Mouse (Mus musculus): ENCODE data around the gene Rnf135.
"Not testable (repeated sequence)": the region's sequence is repeated elsewhere in the genome, so short reads cannot be mapped to it uniquely, and the experiment has no call there.

Rnf135 gene

DNA sequence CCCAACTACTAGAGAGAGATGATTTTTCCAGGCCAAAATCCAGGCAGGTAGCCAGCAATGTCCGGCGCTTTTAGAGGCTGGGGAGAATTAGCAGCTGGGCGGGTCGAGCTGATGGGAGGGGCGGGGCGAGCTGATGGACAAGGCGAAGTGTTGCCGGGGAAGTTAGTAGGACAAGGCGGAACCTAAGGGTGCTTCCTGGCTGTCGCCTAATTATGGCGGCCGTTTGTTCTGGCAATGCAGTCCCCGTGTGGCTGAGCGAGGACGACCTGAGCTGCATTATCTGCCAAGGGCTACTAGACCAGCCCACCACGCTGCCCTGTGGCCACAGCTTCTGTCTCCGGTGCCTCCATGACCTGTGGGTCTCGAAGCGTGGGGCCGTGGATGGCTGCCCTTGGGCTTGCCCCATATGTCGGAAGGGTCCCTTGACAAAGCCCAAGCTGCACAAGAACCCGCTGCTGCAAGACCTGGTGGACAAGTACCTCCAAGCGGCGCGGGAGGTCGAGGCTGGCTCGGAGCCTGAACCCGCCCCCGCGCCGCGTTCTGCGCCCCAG, at the start of gene Rnf135:
TSS of gene Rnf135 (plus strand) at position 147 of the 551 bp plus-strand sequence.
- DNase-seq (ENCODE audit: low spot score), result peak; percentile 78

GRCm38 (mm10) chr11:80134744-80135143, 48.9 kb upstream of the Rnf135 start:
- no peak for DNase-seq (ENCODE audit: low spot score)

DNA sequence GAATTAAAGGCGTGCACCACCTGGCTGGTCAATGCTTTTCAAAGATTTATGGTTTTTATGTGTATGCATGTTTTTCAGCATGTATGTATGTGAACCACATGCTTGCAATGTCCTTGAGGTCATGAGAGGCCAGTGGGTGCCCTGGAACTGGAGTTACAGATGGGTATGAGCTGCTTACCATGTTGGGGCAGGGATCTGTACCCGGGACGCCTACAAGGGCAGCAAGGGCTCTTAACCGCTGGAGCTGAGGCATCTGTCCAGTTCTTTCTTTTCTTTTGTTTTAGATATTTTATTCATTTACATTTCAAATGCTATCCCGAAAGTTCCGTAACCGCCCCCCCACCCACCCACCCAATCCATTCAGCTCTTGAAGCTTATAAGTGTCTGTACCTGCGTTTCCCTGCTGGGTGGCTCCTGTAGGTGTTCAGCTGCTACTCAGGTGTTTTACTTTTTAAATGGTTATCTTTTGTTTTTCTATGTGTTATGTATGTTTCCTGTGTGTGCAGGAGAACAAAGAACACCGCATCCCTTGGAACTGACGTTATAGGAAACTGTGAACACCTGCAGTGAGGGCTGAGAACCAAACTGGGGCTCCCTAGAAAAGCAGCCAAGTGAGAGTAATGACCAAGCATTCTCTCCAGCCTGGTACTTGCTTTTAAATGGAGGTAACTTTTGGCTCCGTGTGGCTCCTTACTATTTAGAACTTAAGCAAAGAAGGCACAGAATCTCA, 47.5 kb upstream of the Rnf135 start:
- no peak for DNase-seq (ENCODE audit: low spot score)

DNA sequence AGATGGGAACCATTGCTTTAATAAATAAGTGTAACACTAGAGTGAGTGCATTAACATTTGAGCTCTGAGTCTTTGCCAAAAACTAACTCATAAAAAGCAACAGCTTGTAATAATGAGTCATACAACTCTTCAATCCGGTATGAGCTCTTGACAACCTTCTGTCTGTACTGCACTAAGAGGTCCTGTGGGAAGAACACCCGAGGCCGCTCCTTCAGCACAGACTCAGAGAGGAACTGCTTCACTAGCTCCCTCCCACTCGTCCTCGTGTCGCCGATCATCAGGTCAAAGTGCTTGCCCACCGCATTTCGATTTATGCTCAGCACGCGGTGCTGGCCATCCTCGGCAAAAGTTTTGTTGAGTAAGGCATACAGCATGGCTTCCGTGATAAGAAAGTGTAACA, 46.9 kb upstream of the Rnf135 start:
- no peak for DNase-seq (ENCODE audit: low spot score)

DNA sequence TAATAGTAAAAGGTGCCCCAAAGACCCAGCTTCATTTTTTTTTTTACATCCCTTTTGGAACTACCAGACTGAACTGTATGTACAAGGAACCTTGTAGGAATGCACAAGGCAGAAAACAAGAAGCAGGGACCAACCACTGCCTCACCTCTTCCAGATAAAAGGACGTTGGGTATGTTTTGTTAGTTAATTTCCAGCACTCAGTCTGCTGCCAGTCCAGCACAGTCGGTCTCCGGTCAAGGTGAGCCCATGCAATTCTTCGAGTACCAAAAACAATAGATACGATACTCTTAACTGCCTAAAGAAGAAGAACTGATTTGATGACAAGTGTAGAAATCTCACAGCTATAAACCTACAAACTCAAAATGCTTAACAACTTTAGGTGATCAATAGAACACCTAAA, 45.9 kb upstream of the Rnf135 start:
- no peak for DNase-seq (ENCODE audit: low spot score)

DNA sequence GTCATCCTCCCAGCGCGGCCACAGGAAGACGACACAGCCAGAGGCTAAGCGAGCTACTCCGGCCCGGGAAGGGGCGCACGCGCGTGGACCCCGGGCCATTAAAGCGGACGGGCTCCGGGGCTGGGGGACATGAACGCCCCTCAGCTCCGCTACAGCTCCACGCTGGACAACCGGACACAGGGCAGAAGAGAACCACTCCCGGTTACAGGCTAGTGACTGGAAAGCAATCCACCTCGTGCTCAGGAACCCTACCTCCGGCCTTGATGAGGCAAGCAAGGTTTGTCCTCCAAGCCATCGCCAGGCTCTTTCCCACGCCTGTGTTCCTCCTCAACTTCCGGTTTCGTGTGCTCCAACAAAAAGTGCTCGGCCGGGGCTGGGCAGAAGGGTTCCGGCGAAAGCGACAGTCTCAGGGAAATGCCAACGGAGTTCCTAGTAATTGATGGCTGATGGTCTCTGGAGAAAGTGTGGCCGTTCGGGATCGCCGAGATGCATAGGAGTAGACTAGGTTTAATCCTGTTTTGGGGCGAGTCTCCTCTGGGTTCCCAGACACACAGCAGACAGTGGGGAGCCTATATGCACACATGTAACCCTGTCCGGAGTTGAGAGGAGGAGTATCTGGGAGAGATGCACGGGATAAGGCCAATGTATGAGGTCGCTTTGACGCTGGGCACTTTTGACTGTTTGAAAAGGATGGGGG, 41.7 kb upstream of the Rnf135 start, which contains the start of gene Tefm:
TSS of gene Tefm (minus strand) at position 351 of the 697 bp plus-strand sequence.
- DNase-seq (ENCODE audit: low spot score), result peak; percentile 95

- DNase-seq (ENCODE audit: low spot score), result no peak
These were observed 40.8 kb upstream of the Rnf135 start for GRCm38 (mm10) chr11:80142872-80143271.

GRCm38 (mm10) chr11:80145787-80146275, 37.8 kb upstream of the Rnf135 start:
- DNase-seq (ENCODE audit: low spot score), result no peak

DNA sequence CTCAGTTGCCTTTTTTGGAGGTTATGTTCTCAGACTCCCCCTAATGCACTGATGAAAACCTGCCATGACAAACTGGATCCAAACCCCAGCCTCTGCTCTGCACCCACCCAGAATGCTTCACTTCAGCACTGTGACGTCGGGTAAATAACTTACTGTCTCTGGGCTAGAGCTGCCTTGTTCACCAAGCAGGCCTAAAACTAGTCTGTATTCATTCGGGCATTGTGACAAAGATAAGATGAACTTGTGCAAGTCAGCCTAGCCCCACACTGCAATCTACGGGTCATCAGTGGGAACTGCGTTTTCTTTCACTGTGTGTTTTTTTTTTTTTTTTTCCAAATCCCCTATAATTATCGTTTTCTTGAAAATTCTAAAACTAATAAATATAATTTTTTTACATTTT, 35.9 kb upstream of the Rnf135 start:
- DNase-seq (ENCODE audit: low spot score), result no peak

DNA sequence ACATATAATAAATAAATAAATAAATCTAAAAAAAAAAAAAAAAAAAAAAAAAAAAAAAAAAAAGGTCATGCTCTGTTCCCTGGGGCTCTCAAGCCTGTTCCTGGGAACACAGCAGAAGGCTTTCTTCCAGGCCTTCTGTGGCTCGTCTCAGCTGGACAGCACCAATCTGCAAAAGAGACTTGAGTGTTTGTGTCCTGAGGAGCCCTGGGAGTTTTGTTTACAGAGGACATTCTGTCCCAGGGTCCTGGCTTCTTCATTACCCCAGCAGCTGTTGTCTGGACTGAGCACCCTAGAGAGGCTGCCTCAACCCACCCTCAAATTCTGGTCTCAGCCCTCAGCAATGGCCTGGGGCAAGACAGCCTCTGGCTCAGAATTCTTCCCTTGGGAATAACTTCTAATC, 35.3 kb upstream of the Rnf135 start:
- no peak for DNase-seq (ENCODE audit: low spot score)

DNA sequence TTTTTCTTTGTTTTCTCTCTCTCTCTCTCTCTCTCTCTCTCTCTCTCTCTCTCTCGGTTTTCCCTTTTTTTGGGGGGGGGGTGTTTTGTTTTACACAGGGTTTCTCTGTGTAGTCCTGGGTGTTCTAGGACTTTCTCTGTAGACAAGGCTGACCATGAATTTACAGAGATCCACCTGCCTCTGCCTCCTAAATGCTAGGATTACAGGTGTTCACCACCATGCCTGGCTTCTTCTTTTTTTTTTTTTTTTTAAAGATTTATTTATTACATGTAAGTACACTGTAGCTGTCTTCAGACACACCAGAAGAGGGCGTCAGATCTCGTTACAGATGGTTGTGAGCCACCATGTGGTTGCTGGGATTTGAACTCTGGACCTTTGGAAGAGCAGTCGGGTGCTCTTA, 34.7 kb upstream of the Rnf135 start:
- DNase-seq (ENCODE audit: low spot score), result not testable (repeated sequence)

DNA sequence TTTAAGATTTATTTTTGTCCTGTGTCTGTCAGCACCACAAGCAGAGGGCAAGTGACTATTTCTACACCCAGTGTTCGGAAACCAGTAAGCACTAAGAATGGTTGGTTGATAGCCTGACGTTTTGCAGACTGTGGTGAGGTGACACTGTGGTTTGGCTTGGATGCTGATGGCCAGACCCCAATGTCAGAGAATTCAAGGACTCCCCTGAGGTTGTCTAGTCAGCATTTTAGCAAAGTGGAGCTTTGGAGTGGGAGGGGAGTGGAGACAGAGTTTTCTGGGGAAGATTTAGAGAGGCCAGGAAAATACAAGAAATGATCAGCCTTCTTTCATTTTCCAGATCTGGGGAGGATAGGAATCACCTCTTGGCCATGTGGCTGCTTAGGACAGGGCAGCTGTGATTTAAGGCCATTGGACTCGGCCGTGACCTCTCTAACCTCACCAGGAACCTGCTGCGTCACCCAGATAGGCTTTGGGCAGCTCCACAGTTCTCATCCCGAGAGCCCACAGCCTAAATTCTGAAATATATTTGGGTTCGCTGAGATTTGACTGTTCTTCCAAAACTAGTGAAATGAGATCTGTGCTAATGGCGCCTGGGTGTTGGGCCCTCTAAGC, 34.1 kb upstream of the Rnf135 start:
- DNase-seq (ENCODE audit: low spot score), result no peak

DNA sequence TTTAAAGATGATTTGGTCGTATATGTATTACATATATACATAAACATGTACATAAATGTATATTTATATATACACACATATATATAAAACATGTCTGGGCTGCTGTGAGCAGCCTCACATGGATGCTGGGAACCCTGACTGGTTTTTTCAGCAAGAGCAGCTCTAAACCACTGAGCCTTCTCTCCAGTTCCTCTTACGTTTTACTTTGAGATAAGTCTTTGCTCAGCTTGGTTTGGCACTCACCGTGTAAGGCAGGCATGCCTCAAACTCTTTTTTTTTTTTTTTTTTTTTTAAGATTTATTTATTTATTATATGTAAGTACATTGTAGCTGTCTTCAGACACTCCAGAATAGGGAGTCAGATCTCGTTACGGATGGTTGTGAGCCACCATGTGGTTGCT, 33.1 kb upstream of the Rnf135 start:
- DNase-seq (ENCODE audit: low spot score), result no peak

- DNase-seq (ENCODE audit: low spot score), result no peak
These were observed 32.1 kb upstream of the Rnf135 start for GRCm38 (mm10) chr11:80151541-80151940.

DNA sequence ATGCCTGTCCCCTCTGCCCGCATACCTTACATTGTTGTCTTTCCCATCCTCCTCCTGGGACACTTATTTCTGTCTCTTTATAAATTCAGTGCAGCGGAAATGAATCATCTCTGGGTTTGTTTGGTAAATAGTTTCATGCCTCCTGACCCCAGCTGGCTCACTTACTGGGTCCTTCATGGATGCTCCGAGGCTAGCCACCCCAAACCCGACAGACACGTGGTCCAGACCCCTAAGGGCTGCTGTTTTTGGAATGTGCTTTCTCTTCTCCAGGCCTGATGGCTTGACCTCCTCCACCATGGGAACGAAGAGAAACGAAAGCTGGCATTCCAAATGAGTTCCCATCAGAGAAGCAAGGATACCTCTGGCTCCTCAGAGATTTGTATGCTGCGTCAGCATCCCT, 31.3 kb upstream of the Rnf135 start:
- no peak for DNase-seq (ENCODE audit: low spot score)

DNA sequence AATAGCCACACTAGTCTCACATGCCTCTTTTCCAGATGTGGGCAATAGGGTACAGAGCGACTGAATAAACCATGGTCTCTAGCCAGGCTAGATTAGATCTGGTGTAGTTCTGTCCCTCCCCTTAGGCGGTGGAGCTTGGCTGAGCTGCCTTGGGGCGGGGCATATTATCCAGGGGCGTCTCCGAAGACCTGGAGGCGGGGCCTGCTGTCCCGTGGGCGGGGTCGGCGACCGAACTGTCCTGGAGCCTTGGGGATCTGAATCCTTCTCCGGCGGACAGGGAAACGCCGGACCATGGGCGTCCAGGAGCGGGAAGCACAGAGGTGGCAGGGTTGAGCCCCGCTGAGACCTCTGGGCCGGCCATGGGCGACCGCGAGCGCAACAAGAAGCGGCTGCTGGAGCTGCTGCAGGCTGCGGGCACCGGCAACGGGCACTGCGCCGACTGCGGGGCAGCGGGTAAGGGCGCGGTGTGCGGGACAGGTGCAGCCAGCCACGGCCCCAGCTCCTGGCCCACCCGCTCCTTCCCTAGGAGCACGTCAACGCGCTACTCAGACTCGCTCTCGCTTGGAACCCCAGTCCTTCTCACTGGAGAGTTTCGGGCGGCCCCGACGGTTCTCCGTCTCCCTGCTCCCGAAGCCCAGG, 29.7 kb upstream of the Rnf135 start, which contains the start of gene Adap2:
TSS of gene Adap2 (plus strand) at position 249 of the 639 bp plus-strand sequence.
- DNase-seq (ENCODE audit: low spot score), result peak; percentile 89

- no peak for DNase-seq (ENCODE audit: low spot score)
These were observed 29.1 kb upstream of the Rnf135 start for GRCm38 (mm10) chr11:80154501-80154900.

DNA sequence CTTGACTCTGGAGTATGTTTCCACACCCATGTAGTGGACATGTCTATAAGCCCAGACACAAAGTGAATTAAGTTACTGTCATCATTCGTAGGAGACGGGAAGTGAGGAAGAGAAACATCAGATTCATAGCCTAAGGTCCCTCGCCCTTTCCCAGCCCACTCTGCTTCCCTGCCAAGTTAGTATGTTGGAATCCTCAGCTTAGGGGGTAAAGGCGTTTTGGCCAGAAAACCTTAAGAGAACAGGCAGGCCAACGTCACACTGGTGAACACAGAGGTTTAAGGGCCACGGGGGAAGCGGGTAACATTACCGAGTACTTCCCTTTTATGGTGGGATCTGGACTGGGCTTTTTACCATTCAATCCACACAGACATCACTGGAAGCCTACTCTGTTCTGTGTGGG, 28.1 kb upstream of the Rnf135 start:
- no peak for DNase-seq (ENCODE audit: low spot score)

- no peak for DNase-seq (ENCODE audit: low spot score)
These were observed 27.7 kb upstream of the Rnf135 start for GRCm38 (mm10) chr11:80155961-80156360.

GRCm38 (mm10) chr11:80156841-80157240, 26.8 kb upstream of the Rnf135 start:
- no peak for DNase-seq (ENCODE audit: low spot score)

DNA sequence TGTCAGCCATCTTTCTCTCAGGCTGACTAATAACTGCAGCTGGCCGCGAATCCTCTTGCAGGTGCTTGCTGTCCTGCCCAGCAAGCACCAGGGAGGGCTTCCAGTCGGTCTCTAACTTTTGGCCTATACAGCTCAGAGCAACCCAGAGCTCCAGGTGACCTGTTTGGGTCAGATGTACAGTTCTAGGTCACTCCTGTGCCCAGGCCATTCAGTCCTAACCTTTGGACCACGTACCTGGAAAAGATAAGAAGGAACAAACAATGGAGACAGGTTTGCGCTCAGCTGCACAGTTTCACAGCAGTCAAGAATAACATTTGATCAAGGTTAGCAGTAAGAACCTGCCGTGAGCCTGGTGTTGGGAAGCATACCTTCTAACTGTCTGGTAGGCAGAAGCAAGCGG, 24.6 kb upstream of the Rnf135 start:
- no peak for DNase-seq (ENCODE audit: low spot score)

GRCm38 (mm10) chr11:80161041-80161440, 22.6 kb upstream of the Rnf135 start:
- DNase-seq (ENCODE audit: low spot score), result no peak

Data from embryo, embryonic 10 days (tissue).